Mouse (Mus musculus) liver (tissue): ENCODE data around the gene Klf2.

Experiments used
- DNase-seq: peaks from one replicate; pipeline ENCODE4 v3.0.0-alpha.2; 2020; ENCODE audit warnings: mixed read lengths

Gene Klf2

DNA sequence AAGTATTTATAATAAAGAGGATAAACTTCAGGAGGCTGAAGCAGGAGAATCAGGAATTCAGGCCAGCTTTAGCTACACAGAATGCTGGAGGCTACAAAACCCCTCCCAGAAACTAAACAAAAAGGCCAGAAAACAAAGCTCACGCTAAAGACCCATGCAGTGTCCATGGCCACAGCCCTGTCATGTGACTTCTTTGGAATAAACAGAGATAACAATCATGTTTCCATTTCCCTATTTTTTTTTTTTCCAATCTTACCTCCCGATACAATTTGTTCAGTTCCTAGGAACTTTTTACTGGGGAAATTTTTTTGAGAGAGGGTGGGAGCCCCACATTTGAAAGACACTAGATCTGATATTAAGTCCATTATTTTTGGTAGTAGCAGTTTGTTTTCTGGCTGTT, 17.4 kb downstream of the Klf2 start:
- no peak for DNase-seq

DNA sequence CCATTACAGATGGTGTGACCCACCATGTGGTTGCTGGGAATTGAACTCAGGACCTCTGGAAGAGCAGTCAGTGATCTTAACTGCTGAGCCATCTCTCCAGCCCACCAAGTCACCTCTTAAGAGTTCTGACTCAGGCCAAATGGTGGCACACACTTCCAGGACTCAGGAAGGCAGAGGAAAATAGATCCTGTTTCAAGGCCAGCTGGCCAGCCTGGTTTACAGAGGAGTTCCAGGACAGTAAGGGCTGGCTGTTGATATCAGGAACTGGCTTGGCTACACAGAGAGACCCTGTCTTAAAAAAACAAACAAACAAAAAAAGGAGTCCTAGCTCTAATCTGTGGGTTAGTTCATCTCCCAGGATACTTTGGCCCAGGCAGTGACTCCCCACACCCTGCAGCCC, 18.2 kb downstream of the Klf2 start:
- DNase-seq, result no peak

- DNase-seq, result no peak
Observed at GRCm38 (mm10) chr8:72342556-72343300, 23.9 kb downstream of the Klf2 start.

GRCm38 (mm10) chr8:72343725-72344124, 24.9 kb downstream of the Klf2 start:
- DNase-seq, result no peak

- no peak for DNase-seq
Observed at GRCm38 (mm10) chr8:72347553-72347952, 28.7 kb downstream of the Klf2 start.

DNA sequence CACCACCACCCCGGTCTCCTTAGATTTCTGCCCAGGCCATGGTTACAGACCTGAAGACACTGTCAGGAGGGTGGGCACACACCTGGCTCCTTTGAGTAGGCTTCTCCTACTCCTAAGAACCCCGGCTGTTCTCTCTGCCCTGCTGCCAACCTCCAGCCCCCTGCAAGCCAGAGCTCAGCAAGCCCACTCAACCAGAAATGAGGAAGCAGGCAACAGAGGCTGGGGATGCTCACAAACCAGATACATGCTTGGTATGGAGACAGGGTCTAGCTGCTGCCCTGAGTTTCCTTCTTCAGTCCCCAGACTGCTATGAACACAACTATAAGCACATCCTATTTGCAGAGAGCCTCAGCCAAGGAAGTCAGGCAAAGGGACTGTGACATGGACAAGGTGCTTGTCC, 29.3 kb downstream of the Klf2 start:
- no peak for DNase-seq

- no peak for DNase-seq
Observed at GRCm38 (mm10) chr8:72348956-72349355, 30.1 kb downstream of the Klf2 start.

DNA sequence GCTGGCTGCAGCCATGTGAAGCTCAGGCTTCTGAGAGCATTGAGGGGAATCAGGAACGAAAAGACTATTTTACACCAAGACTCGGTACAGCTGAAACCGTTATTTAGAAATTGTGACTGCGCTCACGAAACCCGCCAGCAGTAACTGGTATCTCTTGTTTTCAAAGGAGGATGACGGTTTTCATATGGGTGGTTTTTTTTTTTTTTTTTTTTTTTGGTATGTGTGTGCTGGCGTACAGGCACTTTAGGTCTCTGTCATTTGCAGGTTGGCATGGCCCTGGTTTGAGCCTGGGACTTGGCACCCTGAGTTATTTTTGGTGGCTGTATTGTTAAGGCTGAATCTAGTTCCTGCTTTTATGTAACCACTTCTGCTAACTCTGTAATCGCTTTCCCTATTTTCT, 31.0 kb downstream of the Klf2 start:
- no peak for DNase-seq

DNA sequence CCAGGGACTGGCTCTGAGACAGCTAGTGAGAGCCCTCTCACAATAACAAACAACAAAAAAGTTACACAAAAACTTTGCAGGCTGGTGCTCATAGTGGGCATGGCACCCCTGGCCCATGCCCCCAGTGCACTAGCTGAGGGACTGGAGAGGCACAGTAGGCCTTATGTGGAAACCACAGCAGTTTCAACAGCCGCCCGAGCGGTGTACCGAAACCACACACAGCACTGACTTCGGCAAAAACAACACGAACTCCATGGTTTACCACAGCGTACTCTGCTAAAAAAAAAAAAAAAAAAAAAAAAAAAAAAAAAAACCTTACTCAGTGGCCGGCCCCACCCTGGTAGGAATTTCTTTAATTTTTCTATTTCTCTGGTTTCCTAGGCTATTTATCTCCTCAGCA, 31.9 kb downstream of the Klf2 start:
- peak; percentile 32 for DNase-seq

DNA sequence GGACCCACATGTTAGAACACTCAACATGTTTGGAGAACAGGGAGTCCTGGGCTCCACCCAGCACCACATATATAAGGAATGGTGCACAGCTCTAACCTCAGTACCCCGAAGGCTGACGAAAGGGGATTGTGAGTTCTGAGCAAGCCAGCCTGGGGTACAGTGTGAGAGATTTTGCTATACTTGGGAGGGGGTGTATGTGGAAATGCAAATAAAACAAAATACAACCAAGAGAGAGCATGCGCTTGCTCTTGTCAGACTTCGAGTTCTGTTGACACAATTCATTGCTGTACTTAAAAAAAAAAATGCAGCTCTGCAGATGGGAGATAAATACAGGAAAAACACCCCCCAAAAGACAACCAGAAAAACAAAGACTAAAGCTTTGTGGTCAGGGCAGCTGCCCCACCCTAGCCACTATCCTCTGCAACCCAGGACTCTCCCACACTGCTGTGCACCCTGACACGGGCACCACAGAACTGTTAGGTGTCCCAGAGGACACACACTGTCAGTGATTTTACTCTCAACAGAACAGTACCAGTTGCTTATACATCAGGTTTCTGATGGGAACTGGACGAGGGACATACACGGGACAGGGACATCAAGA, 32.7 kb downstream of the Klf2 start:
- DNase-seq, result no peak

GRCm38 (mm10) chr8:72352951-72353699, 34.3 kb downstream of the Klf2 start:
- no peak for DNase-seq

- DNase-seq, result no peak
Observed at GRCm38 (mm10) chr8:72353700-72354045, 34.8 kb downstream of the Klf2 start.

GRCm38 (mm10) chr8:72354272-72354671, 35.4 kb downstream of the Klf2 start:
- peak; percentile 61 for DNase-seq

DNA sequence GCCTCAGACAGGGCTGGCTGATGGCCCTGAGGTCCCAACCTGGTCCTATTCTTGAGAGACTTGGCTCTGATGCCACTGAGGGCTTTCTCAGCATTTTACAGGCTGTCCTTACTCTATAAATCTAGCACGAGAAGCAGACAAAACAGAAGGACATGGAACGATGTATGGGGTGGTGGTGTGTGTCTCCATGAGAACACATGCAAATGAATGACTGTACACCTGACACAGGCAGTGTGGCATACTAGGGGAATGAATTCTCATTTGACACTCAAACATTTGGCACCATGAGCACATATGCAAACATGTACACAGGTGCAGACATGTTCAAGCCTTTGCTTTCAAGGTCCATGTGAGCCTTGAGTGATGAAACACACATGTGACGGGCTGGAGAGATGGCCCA, 37.8 kb downstream of the Klf2 start:
- no peak for DNase-seq

- no peak for DNase-seq
Observed at GRCm38 (mm10) chr8:72360162-72360561, 41.3 kb downstream of the Klf2 start.

- no peak for DNase-seq
Observed at GRCm38 (mm10) chr8:72362754-72363153, 43.9 kb downstream of the Klf2 start.

DNA sequence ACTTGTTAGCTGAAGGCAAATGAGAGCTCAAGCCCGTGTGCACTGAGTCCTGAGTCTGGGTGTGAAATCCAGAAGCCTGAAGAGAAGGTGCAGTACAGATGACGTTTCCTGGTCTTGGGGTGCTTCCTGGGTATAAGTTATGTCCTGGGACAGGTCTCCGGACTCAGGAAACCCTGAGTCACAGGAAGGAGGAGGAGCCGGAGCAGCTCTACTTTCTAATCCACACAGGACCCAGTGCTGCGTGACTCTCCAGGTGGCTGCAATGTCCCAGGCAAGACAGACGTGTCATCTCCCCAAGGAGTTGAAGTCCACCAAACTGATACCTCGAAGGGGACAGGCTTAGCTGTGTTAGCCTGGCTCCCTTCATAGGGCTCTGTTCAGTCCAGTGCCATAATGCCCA, 44.6 kb downstream of the Klf2 start:
- DNase-seq, result no peak

- no peak for DNase-seq
Observed at GRCm38 (mm10) chr8:72365016-72365415, 46.2 kb downstream of the Klf2 start.

- DNase-seq, result peak; percentile 63
Observed at GRCm38 (mm10) chr8:72365826-72366225, 47.0 kb downstream of the Klf2 start.

DNA sequence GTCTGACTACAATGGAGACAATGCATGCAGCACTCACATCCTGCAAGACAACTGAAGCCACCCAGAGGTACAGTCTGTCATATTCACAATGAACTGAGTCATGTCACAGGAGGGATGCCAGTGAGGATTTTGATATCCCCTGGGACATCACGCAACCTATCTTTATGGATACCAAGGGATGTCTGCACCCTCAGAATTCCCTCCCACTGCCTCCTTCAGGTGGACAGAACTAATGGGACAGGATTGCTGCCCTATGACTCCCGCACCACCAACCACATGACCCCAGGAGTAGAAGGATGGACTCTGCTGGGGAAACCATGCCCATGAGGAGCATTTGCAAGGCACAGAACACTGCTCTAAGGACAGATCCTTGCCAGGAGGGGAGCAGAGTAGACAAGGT, 47.6 kb downstream of the Klf2 start:
- no peak for DNase-seq
